Mouse (Mus musculus): Measurements from ENCODE around the gene Sec14l1. TPM values are rescaled to one million over a fixed set of nuclear protein-coding genes. Genes with fewer than 3 reads are reported as not detected.
A peak's percentile ranks its signal among the peaks of the same experiment; 100 is the strongest.

The Sec14l1 gene
- polyA plus RNA-seq, 1 experiment from 2014 or later, result 42.1 TPM

GRCm38 (mm10) chr11:117159946-117160307 lies 45.0 kb downstream of the Sec14l1 start:
- Histone ChIP-seq H3K36me3 (peaks cover 42% of the 10 kb centered on the region), H3K4me1 (replicated peaks) (peaks cover 48% of the 10 kb centered on the region), H3K27me3 (no peaks in the 10 kb centered on the region), H3K27ac (peak overlapping the region; percentile 44), H3K9me3 (replicated peaks) (no peaks in the 10 kb centered on the region), H3K4me2 (no peak overlapping the region; the same call in 1 of the 2 replicates), H3K4me3 (no peak overlapping the region), H3K9ac (no peak overlapping the region)
- 0 out of 2 replicates have a peak, but pooled peaks have one; percentile 21 for ATAC-seq (replicated peaks; ENCODE audit: insufficient number of reproducible peaks, insufficient read depth, low FRiP score, low read depth)
- WGBS, result 36% methylated on average over 5 of the region's 5 CpGs

DNA sequence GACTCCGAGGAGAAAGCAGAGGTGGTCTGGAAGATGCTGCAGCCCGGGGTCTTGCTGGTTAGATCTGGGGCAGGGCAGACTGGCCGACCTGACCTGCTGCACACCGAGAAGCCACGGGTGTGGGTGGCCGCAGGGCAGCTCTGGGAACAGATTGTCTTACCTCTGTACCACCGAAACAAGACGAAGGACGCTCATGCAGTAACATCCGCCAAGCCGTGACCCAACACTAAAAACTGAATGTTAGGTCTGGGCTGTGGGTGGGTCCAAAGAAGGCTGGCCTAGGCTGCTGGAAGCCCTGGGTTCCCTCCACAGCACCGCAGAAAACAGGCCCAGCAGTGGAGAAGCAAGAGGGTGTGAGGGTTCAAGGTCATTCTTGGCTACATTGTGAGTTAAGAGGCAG lies 45.8 kb downstream of the Sec14l1 start:
- Histone ChIP-seq H3K4me1 (replicated peaks) (peaks cover 47% of the 10 kb centered on the region), H3K27ac (no peak overlapping the region), H3K9ac (no peak overlapping the region), H3K4me2 (no peak overlapping the region), H3K36me3 (peaks cover 34% of the 10 kb centered on the region), H3K27me3 (no peaks in the 10 kb centered on the region), H3K9me3 (replicated peaks) (no peaks in the 10 kb centered on the region), H3K4me3 (no peak overlapping the region)
- no peak for ATAC-seq (replicated peaks; ENCODE audit: insufficient number of reproducible peaks, insufficient read depth, low FRiP score, low read depth)
- 96% methylated on average over 12 of the region's 12 CpGs for WGBS

- 64% methylated on average over 8 of the region's 8 CpGs for WGBS
- Histone ChIP-seq H3K9me3 (replicated peaks) (no peaks in the 10 kb centered on the region), H3K36me3 (peaks cover 28% of the 10 kb centered on the region), H3K4me2 (no peak overlapping the region), H3K9ac (no peak overlapping the region), H3K4me1 (replicated peaks) (peaks cover 42% of the 10 kb centered on the region), H3K27me3 (no peaks in the 10 kb centered on the region), H3K4me3 (no peak overlapping the region), H3K27ac (no peak overlapping the region)
- no peak for ATAC-seq (replicated peaks; ENCODE audit: insufficient number of reproducible peaks, insufficient read depth, low FRiP score, low read depth)
Measured at GRCm38 (mm10) chr11:117161574-117161973, 46.6 kb downstream of the Sec14l1 start.

DNA sequence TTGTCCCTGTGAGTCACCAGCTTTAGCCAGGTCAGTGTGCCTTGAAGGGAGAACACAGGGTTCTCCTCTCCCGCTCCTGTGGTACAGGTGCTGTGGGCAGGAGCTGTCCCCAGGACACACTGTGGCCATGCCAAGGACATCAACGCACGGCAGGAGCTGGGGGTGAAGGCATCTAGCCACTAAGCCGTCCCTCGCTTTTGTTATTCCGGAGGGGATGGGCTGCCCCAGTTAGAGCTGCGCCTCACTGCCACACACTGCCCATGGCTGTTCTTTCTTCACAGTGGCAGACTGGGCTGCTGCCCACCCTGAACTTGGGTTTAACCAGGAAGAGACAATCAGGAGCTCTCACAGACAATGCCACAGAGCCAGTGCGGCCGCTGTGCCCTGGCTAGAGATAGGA lies 48.1 kb downstream of the Sec14l1 start:
- ATAC-seq (replicated peaks; ENCODE audit: insufficient number of reproducible peaks, insufficient read depth, low FRiP score, low read depth), result no peak
- H3K27ac ChIP-seq, result peak overlapping the region; percentile 15; the same call in 1 of the 2 replicates
- 55% methylated on average over 9 of the region's 9 CpGs for WGBS

GRCm38 (mm10) chr11:117163771-117164170 lies 48.8 kb downstream of the Sec14l1 start:
- 57% methylated on average over 6 of the region's 6 CpGs for WGBS
- H3K4me3 ChIP-seq, result no peak overlapping the region
- ATAC-seq (replicated peaks; ENCODE audit: insufficient number of reproducible peaks, insufficient read depth, low FRiP score, low read depth), result no peak

More for the DNA sequence above, 48.1 kb downstream of the Sec14l1 start:
- H3K36me3 ChIP-seq, result peaks cover 13% of the 10 kb centered on the region
- H3K4me2 ChIP-seq, result no peak overlapping the region
- H3K27me3 ChIP-seq, result no peaks in the 10 kb centered on the region
- no peak overlapping the region for H3K4me3 ChIP-seq
- H3K9me3 ChIP-seq (replicated peaks), result no peaks in the 10 kb centered on the region
- no peak overlapping the region for H3K9ac ChIP-seq
- H3K4me1 ChIP-seq (replicated peaks), result peaks cover 31% of the 10 kb centered on the region

GRCm38 (mm10) chr11:117168278-117169087 lies 53.5 kb downstream of the Sec14l1 start:
- Histone ChIP-seq H3K4me3 (no peak overlapping the region), H3K9ac (no peak overlapping the region), H3K4me2 (no peak overlapping the region), H3K27ac (no peak overlapping the region), H3K4me1 (replicated peaks) (peaks cover 3% of the 10 kb centered on the region), H3K9me3 (replicated peaks) (no peaks in the 10 kb centered on the region), H3K27me3 (no peaks in the 10 kb centered on the region), H3K36me3 (no peaks in the 10 kb centered on the region)
- WGBS, result 79% methylated on average over 20 of the region's 20 CpGs
- no peak for ATAC-seq (replicated peaks; ENCODE audit: insufficient number of reproducible peaks, insufficient read depth, low FRiP score, low read depth)

More at GRCm38 (mm10) chr11:117163771-117164170, 48.8 kb downstream of the Sec14l1 start:
- Histone ChIP-seq H3K36me3 (peaks cover 8% of the 10 kb centered on the region), H3K27ac (no peak overlapping the region), H3K4me1 (replicated peaks) (peaks cover 24% of the 10 kb centered on the region), H3K9me3 (replicated peaks) (no peaks in the 10 kb centered on the region), H3K27me3 (no peaks in the 10 kb centered on the region), H3K4me2 (no peak overlapping the region), H3K9ac (no peak overlapping the region)

- H3K4me2 ChIP-seq, result no peak overlapping the region
- WGBS, result 89% methylated on average over 11 of the region's 11 CpGs
- peaks cover under 1% of the 10 kb centered on the region; the same call in 1 of the 2 replicates for H3K4me1 ChIP-seq (replicated peaks)
- H3K9ac ChIP-seq, result no peak overlapping the region
- H3K27ac ChIP-seq, result no peak overlapping the region
- H3K36me3 ChIP-seq, result no peaks in the 10 kb centered on the region
- H3K4me3 ChIP-seq, result no peak overlapping the region
- ATAC-seq (replicated peaks; ENCODE audit: insufficient number of reproducible peaks, insufficient read depth, low FRiP score, low read depth), result no peak
- no peaks in the 10 kb centered on the region for H3K9me3 ChIP-seq (replicated peaks)
- H3K27me3 ChIP-seq, result no peaks in the 10 kb centered on the region
Measured at GRCm38 (mm10) chr11:117169088-117169635, 54.2 kb downstream of the Sec14l1 start.

DNA sequence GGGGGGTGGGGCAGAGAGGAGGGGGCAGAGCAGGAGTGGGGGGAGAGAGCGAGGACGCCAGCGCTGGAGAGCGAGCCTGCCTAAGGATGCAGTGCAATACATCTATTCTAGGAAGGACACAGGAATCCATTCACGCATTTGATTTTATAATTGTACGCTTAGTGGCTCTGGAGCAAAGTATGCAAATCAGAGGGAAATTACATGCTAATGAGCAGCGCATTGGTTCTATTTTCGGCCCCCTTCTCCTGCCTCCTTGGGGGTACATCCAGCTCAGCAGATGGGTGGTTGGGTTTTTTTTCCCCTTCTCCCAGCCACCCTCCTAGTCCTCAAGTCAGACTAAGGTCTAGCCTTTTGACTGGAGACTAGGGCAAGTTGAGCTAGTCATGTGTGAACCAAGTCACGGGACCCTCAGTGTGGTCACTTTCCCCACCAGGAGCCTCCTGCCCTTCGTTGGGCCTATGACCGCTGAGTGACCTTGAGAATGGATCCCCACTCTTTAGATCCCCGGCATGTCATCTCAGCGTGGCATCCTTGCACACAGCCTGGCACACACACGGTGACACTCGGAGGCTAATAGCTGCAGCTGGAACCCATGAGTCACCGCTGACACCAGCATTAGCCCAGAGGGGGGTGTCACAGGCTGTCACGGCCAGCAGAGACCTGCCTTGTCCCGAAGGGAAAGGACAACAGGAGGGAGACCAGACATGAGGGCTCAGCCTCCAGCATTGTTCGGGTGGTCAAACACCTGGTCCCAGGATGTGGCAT lies 55.0 kb downstream of the Sec14l1 start:
- H3K27ac ChIP-seq, result no peak overlapping the region
- no peak overlapping the region for H3K4me2 ChIP-seq
- H3K4me3 ChIP-seq, result no peak overlapping the region
- peaks cover 9% of the 10 kb centered on the region for H3K4me1 ChIP-seq (replicated peaks)
- H3K27me3 ChIP-seq, result no peaks in the 10 kb centered on the region
- H3K36me3 ChIP-seq, result no peaks in the 10 kb centered on the region
- H3K9ac ChIP-seq, result no peak overlapping the region
- H3K9me3 ChIP-seq (replicated peaks), result no peaks in the 10 kb centered on the region
- ATAC-seq (replicated peaks; ENCODE audit: insufficient number of reproducible peaks, insufficient read depth, low FRiP score, low read depth), result no peak
- 90% methylated on average over 19 of the region's 19 CpGs for WGBS

- Histone ChIP-seq H3K27me3 (no peaks in the 10 kb centered on the region), H3K4me1 (replicated peaks) (peaks cover 18% of the 10 kb centered on the region), H3K9ac (peak overlapping the region; percentile 42), H3K4me3 (peak overlapping the region; percentile 30), H3K36me3 (no peaks in the 10 kb centered on the region), H3K4me2 (peak overlapping the region; percentile 57), H3K27ac (peak overlapping the region; percentile 61), H3K9me3 (replicated peaks) (no peaks in the 10 kb centered on the region)
- WGBS, result 32% methylated on average over 18 of the region's 18 CpGs
- no peak for ATAC-seq (replicated peaks; ENCODE audit: insufficient number of reproducible peaks, insufficient read depth, low FRiP score, low read depth)
Measured at GRCm38 (mm10) chr11:117174098-117174892, 59.3 kb downstream of the Sec14l1 start.

DNA sequence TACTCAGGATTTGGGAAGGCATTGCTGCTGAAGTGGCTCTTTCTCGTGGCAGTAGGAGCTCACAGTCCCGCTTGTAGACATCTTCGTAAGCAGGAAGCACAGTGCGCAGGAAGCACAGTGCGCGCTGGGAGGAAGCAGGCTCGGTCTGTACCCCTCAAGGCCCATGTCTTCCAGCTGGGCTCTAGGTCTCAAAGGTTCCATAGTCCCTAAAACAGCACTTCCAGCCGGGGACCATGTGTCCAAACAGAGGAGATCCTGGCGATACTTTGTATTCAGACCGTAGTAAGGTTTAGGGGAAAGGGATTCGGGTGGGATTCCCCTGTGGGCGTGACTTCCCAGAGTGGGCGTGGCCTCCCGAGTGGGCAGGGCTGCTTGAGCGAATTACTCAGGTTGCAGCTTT lies 60.0 kb downstream of the Sec14l1 start:
- Histone ChIP-seq H3K4me2 (peak overlapping the region; percentile 57), H3K27ac (peak overlapping the region; percentile 61), H3K4me1 (replicated peaks) (peaks cover 18% of the 10 kb centered on the region), H3K9me3 (replicated peaks) (no peaks in the 10 kb centered on the region), H3K27me3 (no peaks in the 10 kb centered on the region), H3K9ac (peak overlapping the region; percentile 42), H3K36me3 (no peaks in the 10 kb centered on the region), H3K4me3 (peak overlapping the region; percentile 30)
- ATAC-seq (replicated peaks; ENCODE audit: insufficient number of reproducible peaks, insufficient read depth, low FRiP score, low read depth), result no peak
- 39% methylated on average over 15 of the region's 15 CpGs for WGBS

DNA sequence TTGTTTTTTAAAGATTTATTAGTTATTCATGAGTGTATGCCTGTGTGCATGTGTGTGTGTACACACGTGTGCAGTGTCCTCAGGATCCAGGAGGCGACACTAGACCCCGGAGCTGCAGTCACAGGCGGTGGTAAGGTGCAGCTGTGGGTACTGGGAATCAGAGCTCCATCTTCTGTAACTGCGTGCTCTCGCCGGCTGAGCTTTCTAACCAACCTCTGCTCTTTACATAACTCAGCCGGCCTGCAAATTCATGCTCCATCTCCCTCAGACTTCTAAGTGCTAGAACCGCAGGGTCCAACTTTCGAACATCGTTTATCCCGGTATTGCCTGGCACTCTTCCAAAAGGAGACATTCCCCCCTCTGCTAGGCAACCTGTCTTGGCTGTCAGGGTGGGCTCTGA lies 60.5 kb downstream of the Sec14l1 start:
- Histone ChIP-seq H3K36me3 (no peaks in the 10 kb centered on the region), H3K27ac (no peak overlapping the region), H3K9ac (no peak overlapping the region), H3K4me3 (no peak overlapping the region), H3K4me1 (replicated peaks) (peaks cover 18% of the 10 kb centered on the region), H3K9me3 (replicated peaks) (no peaks in the 10 kb centered on the region), H3K27me3 (no peaks in the 10 kb centered on the region), H3K4me2 (no peak overlapping the region)
- WGBS, result 83% methylated on average over 12 of the region's 12 CpGs
- no peak for ATAC-seq (replicated peaks; ENCODE audit: insufficient number of reproducible peaks, insufficient read depth, low FRiP score, low read depth)
